Mouse (Mus musculus) skeletal muscle tissue, adult 2 months (tissue): ENCODE results near the gene Camta2.

Experiments used
- DNase-seq: peaks from one replicate; pipeline ENCODE4 v3.0.0-alpha.2; 2012; ENCODE audit warnings: low read depth, low spot score

Gene Camta2

DNA sequence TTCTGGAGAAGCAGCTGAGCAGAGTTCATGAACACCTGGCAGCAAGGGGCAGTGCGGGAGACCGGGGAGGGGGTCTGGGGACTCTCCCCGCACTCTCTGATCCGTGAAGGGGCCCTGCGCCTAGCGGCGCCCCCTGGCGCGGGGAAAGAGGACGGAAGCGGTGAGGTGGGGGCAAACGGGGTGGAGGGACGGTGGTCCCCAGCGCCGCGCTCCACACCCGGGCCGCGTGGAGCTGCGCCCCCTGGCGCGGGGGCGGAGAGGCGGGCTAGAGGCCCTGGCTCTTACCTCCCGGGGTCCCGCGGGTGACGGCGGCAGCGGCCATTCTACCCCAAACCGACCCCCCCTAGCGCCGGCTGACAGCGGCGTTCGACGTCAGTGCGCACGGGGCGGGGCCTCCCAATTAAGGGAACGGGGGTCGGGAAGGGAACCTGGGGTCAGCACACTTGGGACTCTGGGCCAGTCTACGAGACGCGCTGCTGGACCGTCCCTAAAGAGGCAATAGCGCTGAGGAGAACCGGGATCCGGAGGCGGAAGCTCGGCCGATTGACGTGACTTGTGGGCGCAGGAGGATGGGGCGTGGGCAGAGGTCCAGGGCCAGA is at the start of gene Camta2:
TSS of gene Camta2 (minus strand) at position 505 of the 599 bp plus-strand sequence.
- DNase-seq: peak; percentile 86

DNA sequence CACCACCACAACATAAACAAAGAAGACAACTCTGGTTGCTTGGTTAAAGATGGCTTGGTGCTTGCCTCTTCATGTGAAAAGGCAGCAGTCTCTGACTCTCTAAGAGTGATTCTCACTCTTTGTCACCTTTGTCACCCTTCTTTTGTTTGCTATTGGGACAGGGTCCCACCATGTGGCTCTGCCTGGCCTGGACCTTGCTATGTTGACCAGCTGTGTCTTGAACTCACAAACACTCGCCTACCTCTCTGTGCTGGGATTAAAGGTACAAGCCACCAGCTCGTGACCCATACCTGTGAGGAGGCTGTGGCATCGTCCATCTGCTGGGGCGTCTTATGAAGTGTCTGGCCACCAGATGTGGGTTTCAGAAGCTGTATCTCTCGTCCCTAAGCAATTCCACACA is 45.4 kb upstream of the Camta2 start:
- DNase-seq: no peak

DNA sequence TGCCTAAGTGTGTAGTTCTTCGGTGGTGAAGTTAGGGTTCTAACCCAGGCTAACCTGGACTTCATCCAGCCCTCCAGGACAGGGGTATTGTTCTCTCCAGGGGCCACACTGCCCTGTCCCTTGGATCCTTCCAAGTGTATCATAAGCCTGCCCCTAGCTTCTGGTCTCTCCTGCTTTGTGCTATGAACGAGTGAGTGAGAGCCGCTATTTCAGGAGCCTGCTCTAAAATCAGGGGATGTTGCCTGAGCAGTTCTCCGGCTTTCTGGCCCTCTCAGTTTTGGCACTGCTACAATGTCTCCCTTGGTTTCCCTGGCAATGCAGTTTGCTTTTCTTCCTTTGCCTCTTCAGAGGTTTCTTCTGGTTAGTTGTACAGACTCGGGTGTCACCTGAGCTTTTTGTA is 43.3 kb upstream of the Camta2 start:
- DNase-seq: no peak

DNA sequence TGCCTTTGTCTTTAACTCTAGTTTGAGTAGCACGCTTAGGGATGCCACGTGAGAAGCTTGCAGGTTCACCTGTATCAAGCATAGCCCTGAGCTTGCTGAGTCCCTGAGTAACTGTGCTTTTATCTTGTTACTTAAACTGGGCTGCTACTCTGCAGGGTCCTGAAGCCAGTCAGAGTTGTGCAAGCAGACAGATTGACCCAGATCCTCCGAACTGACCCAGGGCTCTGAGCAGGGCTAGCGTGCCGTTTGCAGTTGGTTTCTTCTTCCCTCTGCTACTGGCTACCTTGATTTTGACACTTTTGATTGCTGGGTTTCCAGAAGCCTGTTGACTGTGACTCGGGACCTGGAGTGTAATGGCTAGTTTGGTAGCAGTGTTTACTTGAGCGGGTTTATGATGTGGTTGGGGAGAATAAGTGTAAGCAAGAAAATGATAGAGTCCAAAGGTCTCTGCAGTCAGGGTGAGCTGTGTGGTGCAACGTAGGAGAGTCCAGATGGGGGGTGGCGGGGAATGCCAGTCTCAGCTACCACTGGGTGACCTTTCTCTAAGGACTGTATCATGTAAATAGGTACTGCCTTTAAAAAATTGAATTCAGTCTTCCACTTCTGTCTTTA is 42.6 kb upstream of the Camta2 start:
- no peak for DNase-seq

DNA sequence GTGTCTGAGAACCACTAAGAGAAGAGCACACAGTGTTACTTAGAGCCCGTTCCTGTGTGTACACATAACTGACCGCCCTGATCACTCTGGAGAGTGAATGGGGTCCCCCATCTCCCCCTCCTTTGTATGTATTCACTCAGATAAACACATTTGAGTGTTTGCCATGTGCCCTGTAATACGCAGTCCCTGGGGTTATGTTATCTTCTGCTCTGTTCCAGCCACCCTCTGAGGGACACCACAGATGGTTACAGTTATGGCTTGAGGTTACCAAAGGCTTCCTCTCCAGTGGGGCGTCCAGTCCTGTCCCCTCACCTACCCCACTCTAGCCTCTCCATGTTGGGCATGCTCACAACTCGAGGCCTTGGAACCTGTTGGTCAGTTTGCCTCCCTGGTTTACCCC is 39.5 kb upstream of the Camta2 start:
- no peak for DNase-seq

DNA sequence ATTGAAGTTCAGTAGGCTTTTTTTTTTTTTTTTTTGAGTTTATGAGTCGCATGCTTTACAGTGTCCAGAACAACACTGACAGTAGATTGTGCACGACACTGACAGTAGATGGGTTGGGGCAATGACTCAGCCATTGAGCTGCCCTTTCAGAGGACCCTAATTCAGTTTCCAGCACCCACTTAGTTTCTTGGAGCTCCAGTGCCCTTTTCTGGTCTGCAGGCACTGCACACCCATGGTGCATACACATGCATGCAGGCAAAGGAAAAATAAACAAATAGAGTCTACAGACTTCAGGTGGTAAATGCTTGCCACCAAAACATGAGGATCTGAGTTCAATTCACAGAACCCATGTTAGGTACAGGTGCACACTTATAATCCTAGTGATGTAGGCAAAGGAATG is 38.7 kb upstream of the Camta2 start:
- no peak for DNase-seq

DNA sequence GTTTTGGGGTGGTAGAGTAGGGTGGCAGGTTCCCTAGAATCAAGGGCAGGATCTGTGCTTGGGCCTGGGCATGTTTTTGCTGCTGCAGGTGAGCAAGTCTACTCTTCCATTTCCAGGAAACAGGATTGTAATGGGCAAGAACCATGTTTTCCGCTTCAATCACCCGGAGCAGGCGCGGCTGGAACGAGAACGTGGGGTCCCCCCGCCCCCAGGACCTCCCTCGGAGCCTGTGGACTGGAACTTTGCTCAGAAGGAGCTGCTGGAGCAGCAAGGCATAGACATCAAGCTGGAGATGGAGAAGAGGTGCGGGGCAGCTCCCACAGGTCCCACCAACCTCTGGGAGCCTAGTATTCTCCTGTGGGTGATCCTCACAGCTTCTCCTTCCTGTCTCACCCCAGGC is 36.8 kb upstream of the Camta2 start:
- no peak for DNase-seq

DNA sequence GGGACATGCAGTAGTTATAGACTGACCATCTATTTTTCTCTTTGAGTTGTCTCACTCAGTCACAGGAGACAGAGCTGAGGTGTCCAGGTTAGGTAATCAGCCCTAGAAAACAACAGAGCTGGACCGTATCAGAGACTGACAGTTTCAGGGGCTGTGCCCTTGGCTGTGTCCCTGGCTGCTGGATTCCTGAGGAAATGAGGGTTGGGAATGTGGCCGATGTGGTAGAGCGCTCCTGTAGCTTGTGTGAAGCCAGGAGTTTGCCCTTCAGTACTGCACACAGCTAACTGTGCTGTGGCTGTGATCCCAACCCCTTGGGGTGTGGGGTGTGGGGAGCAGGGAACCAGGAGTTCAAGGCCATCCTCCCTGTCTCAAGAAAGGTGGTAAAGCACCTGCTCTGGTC is 33.2 kb upstream of the Camta2 start:
- DNase-seq: no peak

DNA sequence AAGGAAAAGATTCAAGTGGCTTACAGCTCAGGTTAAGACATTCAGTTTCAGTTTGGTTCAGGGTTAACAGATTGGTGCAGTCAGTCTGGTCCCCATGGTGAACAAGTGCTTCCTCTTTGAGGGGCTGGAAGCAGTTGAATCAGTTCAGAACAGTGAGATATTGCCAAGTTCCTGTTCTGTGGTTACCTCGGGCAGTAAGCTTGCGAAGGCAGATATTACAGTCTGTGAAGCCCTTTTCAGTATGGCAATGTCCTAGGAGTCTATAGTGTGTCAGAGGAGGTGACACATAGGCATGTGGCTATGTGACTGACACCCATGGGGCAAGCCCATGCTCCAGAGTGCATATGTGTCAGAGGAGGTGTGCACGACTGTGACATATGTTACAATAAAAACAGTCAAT is 32.7 kb upstream of the Camta2 start:
- no peak for DNase-seq

DNA sequence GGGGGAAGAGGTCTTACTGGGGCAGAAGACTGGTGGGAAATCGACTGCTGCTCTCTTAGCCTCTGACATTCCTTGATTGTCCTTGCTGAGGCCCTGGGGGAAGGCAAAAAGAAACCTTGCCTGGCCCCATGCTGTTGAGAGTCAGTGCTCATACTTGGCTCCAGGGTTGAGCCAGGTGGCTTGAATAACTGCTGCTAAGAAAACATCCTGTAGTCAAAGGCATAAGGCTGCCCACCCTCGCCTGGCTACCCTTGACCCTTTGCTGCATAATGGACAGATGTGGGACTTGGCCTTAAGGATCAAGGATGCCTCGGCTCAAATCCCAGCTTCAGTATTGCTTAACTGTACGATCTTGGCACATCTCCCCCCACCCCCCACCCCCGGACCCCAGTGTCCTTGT is 30.6 kb upstream of the Camta2 start:
- DNase-seq: no peak

DNA sequence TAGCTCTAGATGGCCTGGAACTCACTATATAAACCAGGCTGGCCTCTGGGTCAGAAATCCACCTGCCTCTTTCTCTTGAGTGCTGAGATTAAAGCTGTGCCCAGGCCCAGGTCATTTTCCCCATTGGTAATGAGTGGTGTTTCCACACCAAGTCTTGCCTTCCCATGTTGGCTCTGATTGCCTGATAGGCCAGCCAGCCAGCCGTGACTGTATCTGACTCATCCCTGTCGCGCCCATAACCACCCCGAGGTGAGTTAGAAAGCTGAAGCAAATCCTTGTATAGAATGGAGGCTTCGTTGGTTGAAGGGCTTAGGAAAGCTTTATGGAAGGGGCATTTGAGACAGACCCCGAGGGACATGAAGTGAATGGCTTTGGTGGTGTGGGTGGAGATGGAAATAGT is 27.9 kb upstream of the Camta2 start:
- DNase-seq: no peak

DNA sequence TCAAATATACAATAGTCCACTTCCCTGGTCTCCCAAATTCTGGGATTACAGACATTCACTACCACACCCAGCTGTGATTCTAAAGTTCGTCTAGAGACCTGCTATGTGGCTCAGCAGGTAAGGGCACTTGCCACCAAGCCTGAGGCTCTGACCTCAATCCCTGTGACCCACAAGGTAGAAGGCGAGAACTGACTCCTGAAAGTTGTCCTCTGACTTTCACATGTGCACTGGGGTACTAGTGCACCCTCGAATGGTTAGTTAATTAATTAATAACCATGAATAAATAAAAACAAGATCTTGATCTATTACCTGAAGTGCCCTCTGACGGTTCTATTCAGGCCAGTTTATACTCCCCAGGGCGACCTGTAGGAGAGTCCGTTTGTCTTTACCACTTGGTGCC is 25.3 kb upstream of the Camta2 start:
- DNase-seq: no peak

DNA sequence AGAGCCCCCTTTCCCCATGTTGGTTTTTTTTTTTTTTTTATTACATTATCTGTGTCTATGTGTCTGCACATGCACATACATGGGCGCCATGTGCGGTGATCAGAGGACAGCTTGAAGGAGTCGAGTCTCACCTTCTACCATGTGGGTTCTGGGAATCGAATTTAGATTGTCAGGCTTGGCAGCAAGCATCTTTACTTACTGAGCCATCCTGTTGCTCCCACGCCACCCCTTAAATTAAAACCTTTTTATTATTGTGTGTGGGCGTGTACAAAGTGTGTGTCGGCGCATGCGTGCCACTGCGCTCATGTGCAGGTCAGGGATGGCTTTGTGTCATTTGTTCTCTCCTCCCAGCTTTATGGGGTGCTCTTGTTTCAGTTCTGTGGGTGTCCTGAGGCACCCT is 23.1 kb upstream of the Camta2 start:
- DNase-seq: no peak

DNA sequence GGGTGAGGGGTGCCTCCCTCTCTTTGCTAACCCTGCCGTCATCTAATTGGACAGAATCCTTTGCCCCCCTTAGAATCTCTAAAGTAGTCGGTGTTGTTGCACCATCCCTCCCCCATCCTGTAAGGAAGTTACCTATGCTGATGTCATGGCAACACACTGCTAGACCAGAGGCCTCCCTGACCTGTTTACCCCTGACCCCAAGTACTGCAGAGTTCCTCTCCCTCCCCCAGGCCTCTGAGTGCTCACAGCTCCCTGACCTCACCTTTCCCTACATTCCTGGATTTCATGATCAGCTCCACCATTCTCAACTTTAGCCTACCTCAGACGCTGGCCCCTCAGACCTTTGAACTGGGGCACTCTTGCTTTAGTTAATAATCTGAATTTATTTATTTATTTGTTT is 18.2 kb upstream of the Camta2 start:
- DNase-seq: no peak

DNA sequence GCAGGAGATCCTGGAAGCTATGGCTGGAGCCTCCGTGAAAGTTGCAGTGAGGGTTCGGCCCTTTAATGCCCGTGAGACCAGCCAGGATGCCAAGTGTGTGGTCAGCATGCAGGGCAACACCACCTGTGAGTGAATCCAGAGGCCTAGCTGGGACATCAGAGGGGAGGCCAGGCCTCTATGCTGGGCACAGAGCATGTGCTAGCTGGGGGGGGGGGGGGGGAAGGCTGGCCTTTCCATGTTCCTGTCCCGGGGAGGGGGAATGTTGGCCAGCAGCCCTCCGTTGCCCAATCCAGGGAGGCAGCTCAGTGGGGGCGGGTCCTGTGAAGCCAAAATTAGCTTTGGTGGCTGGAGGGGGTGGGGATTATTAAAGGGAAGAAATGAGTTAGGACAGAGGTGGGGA is 14.9 kb upstream of the Camta2 start:
- DNase-seq: peak; percentile 87

DNA sequence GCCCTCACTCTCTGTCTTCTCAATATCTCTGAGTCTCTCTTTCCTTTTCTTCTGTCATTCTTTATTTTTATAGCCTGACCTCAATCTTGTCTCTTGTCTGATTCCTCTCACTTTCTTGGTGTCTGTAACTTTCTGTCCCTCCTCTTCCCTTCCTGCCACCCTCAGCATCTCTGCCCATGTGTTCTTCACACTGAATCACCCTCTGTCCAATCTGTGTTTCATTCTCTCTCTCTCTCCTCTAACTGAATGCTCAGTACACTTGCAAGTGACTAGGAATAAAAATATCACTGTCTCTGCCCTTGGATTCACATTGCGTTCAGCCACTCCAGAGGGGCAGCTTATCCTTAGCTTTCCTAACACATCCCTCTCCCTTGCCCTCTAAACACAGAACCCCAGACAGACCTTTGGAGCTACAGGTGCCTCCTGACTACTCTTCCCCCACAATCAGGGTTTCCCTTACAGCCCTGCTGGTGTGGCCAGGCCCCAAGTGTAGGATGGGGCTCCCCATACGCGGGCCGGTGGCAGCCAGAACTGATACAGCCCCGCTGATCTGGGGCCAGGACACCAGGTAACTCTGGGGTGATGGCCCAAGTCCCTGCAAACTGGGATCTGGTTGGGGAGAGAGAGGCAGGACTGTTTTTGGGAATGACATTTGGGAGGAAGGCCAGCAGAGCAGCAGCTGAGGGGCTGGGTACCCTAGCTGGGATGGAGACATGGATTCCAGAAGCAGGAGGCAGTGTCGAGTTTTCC is 14.3 kb upstream of the Camta2 start:
- DNase-seq: no peak

DNA sequence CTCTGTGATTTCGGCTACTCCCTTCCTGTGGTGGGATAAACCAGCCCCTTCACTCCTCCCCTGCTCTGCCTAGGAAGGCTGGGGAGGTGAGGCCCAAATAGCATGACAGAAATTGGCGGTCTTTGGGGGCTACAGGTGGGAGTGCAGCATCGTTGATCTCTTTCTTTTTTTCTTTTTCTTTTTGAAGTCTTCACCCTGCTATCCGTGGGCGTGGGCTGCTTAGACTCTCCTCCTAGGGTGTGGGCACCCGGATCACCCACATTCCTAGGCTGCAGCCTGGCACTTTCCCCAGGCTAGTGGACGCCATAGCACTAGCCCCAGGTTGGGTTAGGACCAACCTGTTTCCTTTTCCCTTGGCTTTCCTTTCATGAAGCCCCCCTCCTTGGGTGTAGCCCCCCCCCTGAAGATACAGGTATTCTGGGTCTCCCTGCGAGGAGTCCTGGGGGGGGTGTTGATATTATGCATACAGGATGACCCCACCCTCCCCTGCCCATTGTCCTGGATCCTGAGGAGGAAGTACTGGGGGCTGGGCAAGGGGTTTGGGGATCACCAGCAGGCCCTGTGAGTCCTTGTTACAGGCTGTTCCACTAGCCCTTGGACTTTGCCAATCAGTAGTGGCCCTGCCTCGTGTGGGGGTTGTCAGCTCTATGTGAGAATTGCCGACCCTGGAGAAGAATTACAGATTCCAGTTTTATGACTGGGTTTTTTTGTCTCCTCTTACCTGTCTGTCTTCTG is 13.5 kb upstream of the Camta2 start:
- DNase-seq: no peak

DNA sequence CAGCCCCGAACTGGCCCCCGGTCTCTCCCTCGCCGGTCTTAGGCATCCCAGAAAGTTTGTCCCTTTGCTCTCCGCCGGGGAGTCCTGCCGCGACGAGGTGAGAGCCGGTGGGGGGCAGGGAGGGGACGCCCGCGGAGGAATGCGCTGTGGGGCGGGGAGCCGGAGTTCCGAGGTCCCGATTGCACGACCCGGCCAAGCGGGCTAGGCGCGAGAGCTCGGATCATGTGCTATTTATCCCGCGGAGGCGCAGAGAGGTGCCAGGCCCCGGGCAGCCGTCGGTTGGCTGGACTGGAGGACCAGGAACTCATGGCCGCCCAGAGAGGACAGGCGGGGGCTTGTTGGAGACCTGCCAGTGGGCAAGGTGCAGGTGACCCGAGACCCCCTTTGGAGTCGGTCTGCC is 12.7 kb upstream of the Camta2 start:
- peak; percentile 92 for DNase-seq

DNA sequence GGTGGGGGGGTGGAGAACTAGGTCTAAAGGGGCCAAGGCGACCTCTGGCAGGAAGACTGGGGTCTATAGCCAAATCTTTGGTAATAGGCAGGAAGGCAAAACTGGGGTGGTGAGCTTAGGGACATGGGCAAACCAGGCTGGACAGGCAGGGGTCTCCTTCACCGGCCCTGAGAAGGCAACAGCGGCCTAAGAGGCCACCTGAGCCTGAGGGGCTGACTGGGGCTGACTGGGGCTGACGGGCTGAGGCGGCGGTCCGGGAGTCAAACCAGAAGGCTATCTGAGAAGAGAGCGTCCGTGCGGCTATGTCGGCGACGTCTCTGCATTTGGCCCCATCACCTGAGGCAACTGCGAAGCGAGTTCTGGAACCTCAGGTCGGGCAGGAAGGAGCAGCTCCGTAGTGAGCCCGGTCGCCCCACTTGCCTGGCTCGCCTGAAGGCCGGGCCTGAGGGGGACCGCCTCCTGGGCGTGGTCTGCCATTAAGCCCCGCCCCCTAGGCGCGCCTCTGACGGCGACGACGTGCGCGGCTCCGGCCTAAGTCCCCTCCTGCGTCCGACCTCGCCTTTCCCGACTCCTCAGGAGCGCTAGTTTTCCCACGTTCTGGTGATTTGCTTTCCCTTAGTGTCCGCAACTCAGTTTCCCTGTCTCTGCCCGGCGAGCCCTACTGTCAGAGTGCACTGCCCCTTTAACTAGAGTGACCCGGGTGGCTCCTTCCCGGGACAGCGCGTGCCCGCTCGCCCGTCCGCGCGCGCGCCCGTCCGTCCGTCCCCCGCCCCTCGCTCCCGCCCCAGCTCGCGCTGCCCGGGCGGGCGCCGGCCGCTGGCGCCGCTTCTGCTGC is 12.0 kb upstream of the Camta2 start, which contains the start of the genes Inca1 and Kif1c:
TSS of gene Inca1 (minus strand) at position 434 of the 835 bp plus-strand sequence.
TSS of gene Kif1c (plus strand) at position 827 of the 835 bp plus-strand sequence.
- peak; percentile 94 for DNase-seq

DNA sequence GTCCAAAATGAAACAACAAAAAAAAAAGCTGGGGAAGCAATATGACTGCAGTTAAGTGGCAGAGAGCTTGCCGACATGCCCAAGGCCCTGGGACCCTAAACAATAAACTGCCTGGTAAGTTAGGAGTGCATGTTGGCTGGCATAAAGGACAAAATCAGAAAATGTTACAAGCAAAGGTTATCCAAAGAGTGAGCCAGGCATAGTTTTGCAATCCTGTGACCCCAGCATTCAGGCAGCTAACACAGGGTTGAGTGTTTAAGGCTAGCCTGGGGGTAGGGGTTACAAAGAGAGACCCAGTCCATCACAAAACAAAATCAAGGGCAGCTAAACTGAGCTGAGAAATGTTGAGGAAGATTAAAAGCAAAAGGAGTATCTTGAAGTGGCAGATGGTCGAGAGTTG is 11.1 kb upstream of the Camta2 start:
- DNase-seq: no peak

DNA sequence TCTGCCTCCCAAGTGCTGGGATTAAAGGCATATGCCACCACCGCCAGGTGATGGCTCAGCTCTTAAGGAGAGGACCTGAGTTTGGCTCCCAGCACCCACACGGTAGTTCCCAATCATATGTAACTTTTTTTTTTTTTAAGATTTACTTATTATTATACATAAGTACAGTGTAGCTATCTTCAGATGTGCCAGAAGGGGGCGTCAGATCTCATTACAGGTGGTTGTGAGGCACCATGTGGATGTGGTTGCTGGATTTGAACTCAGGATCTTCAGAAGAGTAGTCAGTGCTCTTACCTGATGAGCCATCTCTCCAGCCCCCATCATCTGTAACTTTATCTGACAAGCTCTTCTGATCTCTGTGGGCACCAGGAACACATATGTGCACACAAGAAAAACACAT is 9.5 kb upstream of the Camta2 start:
- DNase-seq: no peak
